Mouse (Mus musculus): Measurements from ENCODE around the gene Mum1l1.
"Not testable (repeated sequence)": the region's sequence is repeated elsewhere in the genome, so short reads cannot be mapped to it uniquely, and the experiment has no call there.

Mum1l1 gene

GRCm38 (mm10) chrX:139209829-139210225 is at the start of gene Mum1l1:
TSS of gene Mum1l1 (plus strand) at chrX:139210042.
- peak; percentile 83 for DNase-seq

DNA sequence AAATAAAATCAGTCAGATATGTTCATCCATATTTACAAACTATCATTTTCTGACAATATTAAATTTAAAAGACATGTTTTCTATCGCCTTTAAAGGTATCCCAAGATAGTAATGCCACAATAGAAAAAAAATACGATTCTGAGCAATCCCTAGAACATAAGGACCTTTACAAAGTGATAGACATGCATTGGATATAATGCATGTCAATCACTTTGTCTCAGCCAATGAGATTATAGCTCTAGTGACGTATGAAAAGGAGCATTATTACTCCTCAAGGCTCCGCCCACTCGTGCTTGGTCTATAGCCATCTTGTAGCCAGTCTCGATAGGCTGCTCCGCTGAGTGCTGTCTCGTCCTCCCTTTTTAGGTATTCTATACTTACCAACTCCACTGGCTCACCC is 30.9 kb upstream of the Mum1l1 start, which contains the start of gene 4933428M09Rik:
Gene 4933428M09Rik (plus strand): TSS at position 301 of the 400 bp plus-strand sequence.
- DNase-seq: no peak

DNA sequence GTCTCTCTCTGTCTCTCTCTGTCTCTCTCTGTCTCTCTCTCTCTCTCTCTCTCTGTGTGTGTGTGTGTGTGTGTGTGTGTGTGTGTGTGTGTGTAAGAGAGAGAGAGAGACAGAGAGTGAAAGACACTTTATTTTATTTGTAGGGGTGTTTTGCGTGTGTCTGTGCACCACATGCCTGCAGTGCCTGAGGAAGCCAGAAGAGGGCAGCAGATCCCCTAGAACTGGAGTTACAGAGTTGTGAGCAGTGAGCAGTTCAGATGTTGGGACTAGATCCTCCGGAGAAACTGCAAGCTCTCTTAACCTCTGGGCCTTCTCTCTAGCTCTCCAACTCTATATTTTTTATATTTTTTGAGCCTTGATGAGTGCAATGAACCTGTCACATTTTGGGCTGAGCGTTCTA is 18.3 kb upstream of the Mum1l1 start:
- DNase-seq: peak; percentile 40

DNA sequence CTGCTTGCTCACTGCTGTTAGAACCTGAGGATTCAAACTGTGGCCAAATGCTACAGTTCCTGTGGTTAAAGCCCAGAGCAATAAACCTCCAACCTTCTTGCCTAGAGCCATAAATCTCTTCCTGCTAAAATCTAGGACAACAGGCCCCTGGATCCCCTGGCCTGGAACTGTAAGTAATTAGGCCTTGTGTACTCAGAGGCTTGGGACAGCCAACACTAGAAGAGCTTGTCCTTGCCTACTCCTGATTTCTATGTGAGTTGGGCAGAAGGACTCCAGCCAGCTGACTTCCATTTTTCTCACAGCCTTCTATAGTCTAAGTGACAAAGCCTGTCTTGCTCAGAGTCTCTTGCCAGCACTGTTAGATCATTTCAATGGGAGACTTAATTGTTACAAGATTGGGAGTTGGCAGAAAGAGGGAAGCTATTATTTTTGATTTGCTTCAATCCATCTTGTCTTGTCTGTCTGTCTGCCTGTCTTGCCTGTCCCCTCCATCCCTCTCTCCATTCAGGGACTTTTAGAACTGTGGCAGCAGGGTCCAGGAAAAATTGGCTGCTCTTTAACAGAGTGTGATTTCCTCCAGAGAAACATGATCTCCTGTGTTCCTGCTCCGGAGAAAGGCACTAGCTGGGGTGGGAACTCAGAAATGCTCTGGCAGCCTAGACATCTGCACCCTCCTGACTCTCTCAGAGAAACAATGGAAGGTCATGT is 15.1 kb upstream of the Mum1l1 start:
- DNase-seq: no peak

GRCm38 (mm10) chrX:139209191-139209828 is 532 bp upstream of the Mum1l1 start:
- DNase-seq: not testable (repeated sequence)

GRCm38 (mm10) chrX:139214765-139215164 is 4.9 kb downstream of the Mum1l1 start:
- DNase-seq: no peak

DNA sequence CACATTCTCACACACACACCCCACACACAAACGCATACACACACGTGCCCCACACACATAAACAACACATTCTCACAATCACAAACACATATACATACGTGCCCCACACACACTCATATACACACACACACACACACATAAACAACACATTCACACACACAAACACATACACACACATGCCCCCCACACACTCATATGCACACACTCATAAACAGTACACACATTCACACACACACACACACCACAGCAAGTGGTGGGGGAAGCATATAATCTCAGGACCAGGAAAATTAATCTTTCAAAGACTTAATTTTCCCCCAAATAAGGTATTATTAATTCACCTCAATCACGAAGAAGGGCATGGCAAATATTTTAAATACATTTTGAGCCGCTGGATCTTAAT is 6.6 kb downstream of the Mum1l1 start:
- DNase-seq: no peak

DNA sequence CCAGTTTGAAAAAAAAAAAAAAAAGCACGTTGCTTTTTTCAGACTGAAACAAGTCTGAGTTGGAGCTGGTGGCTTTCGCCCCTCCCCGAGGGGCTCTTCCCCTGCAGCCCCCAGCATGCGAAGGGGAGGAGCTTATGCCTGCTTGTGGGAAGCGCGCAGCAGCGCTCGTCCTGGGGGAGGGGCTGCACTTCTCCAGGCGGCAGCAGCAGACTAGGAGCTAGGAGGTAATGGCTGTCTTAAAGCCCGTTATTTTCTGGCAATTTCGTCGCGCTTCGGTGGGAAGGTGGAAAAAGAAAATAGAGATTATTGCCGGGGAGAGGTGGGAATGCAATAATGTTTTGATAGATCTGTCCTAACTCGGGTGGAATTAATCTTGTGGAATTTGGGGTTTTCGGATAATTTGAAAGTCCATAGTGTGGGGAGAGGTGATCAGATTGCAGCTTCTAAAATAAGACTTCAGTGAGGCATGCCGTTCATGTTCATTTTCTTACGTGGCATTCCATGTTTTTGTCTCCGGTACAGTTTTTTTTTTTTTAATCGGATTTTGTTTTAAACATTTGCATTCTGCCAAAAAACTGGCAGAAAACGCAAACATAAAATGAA is 7.2 kb downstream of the Mum1l1 start:
- peak; percentile 64 for DNase-seq

DNA sequence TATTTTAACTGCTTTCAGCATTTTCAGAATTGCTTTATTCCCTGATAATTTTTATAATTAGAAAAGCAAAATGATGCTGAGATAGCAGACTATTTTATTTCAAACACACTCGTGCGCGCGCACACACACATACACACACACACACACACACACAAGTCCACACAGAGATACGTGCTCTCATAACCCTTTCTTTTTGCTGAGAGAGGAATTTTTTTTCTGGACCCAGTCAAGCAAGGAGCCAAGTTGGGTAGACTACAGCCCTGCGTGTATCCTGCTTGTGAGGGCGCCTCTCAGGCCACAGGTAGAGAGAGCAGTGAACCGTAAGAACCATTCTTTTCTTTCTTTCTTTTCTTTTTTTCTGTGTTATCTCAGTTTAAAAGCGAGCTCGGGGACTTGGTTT is 7.9 kb downstream of the Mum1l1 start:
- no peak for DNase-seq

GRCm38 (mm10) chrX:139219017-139219416 is 9.2 kb downstream of the Mum1l1 start:
- DNase-seq: peak; percentile 53

DNA sequence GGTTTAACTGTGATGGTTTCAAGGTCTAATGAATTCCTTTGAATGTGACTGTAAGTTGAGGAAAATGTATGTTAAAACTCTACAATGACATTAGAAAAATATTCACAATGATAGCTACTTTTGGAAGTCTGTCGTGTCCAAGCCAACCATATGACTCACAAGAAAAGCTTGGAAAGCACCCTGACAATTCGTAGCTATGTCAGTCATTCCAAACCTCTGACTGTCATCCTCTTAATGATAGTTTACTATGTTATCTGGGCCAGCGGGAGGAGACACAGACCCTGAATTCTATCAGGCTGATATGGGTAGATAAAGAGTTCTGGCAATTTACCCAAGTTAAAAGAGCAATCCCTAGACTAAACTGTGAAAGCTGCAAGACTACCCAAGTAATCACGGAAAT is 11.0 kb downstream of the Mum1l1 start:
- no peak for DNase-seq

DNA sequence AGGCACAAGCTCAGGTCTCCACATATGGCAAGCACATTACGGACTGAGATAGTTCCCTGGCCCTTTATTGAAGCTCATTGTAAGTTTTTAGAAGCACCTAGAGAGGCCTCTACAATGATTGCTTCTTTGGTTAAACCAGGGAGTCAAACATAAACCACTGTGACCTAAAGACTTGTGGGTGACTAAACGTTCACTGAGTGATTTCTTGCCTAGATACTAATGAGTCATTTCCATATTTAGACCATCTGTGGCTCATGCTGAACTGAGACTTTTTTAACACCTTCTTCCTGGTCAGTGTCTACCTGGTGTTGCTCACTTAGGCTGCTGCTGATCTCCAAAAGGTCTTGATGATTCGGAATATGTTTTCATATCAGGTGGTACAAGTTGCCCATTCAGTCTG is 12.1 kb downstream of the Mum1l1 start:
- no peak for DNase-seq

DNA sequence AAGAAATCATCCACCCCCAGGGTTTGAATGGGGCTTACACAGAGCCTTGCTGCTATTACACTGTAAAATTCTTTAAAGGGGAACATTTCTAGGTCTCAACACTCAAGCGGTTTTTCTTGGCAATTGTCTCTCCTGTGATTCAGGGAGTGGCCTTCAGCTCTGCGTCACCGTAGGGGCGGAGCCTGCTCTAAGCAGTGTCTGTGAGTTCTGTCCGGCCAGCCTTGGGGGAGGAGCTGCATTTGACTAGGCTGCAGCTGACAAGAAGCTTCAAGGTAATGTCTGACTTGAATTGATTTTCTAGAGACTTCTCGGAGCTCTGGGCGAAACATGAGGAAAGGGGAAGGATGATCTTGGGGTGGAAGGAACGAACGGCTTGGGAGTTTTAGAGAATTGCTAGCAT is 21.3 kb downstream of the Mum1l1 start:
- DNase-seq: peak; percentile 26

- DNase-seq: peak; percentile 42
Measured at GRCm38 (mm10) chrX:139247294-139247693, 37.5 kb downstream of the Mum1l1 start.

DNA sequence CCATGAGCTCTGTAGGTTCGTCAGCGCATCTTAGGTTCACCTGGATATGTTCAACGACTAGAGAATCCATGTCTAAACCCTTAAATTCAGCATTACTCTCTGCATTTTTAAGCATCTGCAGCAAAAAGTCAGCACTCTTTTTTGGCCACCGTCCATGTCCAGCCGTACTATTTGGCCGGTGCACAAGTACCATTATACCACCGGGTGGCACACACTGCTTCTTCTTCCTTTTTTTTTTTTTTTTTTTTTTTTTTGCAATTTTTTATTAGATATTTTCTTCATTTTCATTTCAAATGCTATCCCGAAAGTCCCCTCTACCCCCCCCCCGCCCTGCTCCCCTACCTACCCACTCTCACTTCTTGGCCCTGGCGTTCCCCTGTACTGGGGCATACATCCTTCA is 47.2 kb downstream of the Mum1l1 start:
- DNase-seq: no peak

DNA sequence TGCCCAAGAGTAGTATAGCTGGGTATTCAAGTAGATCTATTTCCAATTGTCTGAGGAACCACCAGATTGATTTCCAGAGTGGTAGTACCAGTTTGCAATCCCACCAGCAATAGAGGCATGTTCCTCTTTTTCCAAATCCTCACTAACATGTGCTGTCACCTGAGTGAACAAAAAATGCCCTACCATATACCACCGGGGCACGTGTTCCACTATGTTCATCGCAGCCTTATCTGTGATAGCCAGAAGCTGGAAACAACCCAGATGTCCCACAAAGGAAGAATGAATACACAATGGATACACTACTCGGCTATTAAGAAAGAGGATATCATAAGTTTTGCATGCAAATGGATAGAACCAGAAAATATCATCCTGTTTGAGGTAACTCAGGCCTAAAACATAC is 72.1 kb downstream of the Mum1l1 start:
- DNase-seq: no peak

Data from thymus, postnatal 4 days (tissue).